Mouse (Mus musculus): ENCODE data around the gene Esp4. TPM values are rescaled to one million over a fixed set of nuclear protein-coding genes. Genes with fewer than 3 reads are reported as not detected.
"Not testable (repeated sequence)": the region's sequence is repeated elsewhere in the genome, so short reads cannot be mapped to it uniquely, and the experiment has no call there.

Gene Esp4
- polyA plus RNA-seq (2015; fragmentation: Nextera tagmentation; extraction: Ambion mirVana) = not detected in 2 replicates

GRCm38 (mm10) chr17:40598294-40598693 is at the start of gene Esp4:
Esp4 (plus strand) TSS chr17:40598594.
- no peak for ATAC-seq (replicated peaks)
- Histone ChIP-seq H3K36me3 (no peaks in the 10 kb centered on the region), H3K4me1 (no peaks in the 10 kb centered on the region), H3K9me3 (no peaks in the 10 kb centered on the region), H3K9ac (replicated peaks) (no peak within 1 kb of the TSS), H3K27ac (replicated peaks) (no peak within 1 kb of the TSS), H3K4me3 (no peak within 1 kb of the TSS), H3K27me3 (no peaks in the 10 kb centered on the region), H3K4me2 (replicated peaks) (no peak within 1 kb of the TSS)

GRCm38 (mm10) chr17:40553470-40553869 is 44.9 kb upstream of the Esp4 start:
- no peak for ATAC-seq (replicated peaks)
- no peak overlapping the region for H3K27ac ChIP-seq (replicated peaks)
- H3K9ac ChIP-seq (replicated peaks) = no peak overlapping the region
- no peaks in the 10 kb centered on the region for H3K36me3 ChIP-seq
- H3K9me3 ChIP-seq = no peaks in the 10 kb centered on the region
- H3K4me3 ChIP-seq = no peak overlapping the region
- H3K27me3 ChIP-seq = no peaks in the 10 kb centered on the region
- H3K4me2 ChIP-seq (replicated peaks) = no peak overlapping the region
- no peaks in the 10 kb centered on the region for H3K4me1 ChIP-seq
- WGBS = 91% methylated on average over 1 of the region's 1 CpGs

- Histone ChIP-seq H3K27me3 (no peaks in the 10 kb centered on the region), H3K36me3 (no peaks in the 10 kb centered on the region), H3K9me3 (no peaks in the 10 kb centered on the region), H3K9ac (replicated peaks) (no peak within 1 kb of the TSS), H3K4me3 (no peak within 1 kb of the TSS), H3K4me1 (no peaks in the 10 kb centered on the region), H3K4me2 (replicated peaks) (no peak within 1 kb of the TSS), H3K27ac (replicated peaks) (no peak within 1 kb of the TSS)
- 87% methylated on average over 5 of the region's 5 CpGs for WGBS
- ATAC-seq (replicated peaks) = no peak
These were observed 37.2 kb upstream of the Esp4 start, which contains the start of gene Esp6 for GRCm38 (mm10) chr17:40561207-40561606. Esp6 (plus strand) TSS chr17:40561507.

GRCm38 (mm10) chr17:40583906-40584305 is 14.5 kb upstream of the Esp4 start:
- not testable (repeated sequence) for H3K36me3 ChIP-seq; H3K4me2 ChIP-seq (replicated peaks); ATAC-seq (replicated peaks); H3K27me3 ChIP-seq; H3K4me1 ChIP-seq; H3K27ac ChIP-seq (replicated peaks); H3K4me3 ChIP-seq; H3K9me3 ChIP-seq; H3K9ac ChIP-seq (replicated peaks)
- 49% methylated on average over 6 of the region's 6 CpGs for WGBS

- H3K4me1 ChIP-seq = no peaks in the 10 kb centered on the region
- H3K27ac ChIP-seq (replicated peaks) = no peak overlapping the region
- no peak for ATAC-seq (replicated peaks)
These were observed 7.1 kb upstream of the Esp4 start for GRCm38 (mm10) chr17:40591297-40591696.

GRCm38 (mm10) chr17:40631775-40632174 is 33.4 kb downstream of the Esp4 start, which contains the start of gene Esp3:
Esp3 (plus strand) TSS chr17:40632075.
- H3K9ac ChIP-seq (replicated peaks); H3K27me3 ChIP-seq; H3K27ac ChIP-seq (replicated peaks); H3K9me3 ChIP-seq; H3K36me3 ChIP-seq; H3K4me3 ChIP-seq; H3K4me1 ChIP-seq; H3K4me2 ChIP-seq (replicated peaks); ATAC-seq (replicated peaks): not testable (repeated sequence)
- WGBS = 87% methylated on average over 1 of the region's 1 CpGs

More at GRCm38 (mm10) chr17:40591297-40591696, 7.1 kb upstream of the Esp4 start:
- H3K9ac ChIP-seq (replicated peaks) = no peak overlapping the region
- H3K36me3 ChIP-seq = no peaks in the 10 kb centered on the region
- H3K27me3 ChIP-seq = no peaks in the 10 kb centered on the region
- no peak overlapping the region for H3K4me3 ChIP-seq
- no peaks in the 10 kb centered on the region for H3K9me3 ChIP-seq
- no peak overlapping the region for H3K4me2 ChIP-seq (replicated peaks)

Other genes with a start within 250 kb of the Esp4 start
- not detected in 2 replicates for gene Esp8, start 78.6 kb upstream of the Esp4 start, polyA plus RNA-seq (2015; fragmentation: Nextera tagmentation; extraction: Ambion mirVana)
- not detected in 2 replicates for gene Esp6, start 37.1 kb upstream of the Esp4 start, polyA plus RNA-seq (2015; fragmentation: Nextera tagmentation; extraction: Ambion mirVana)
- gene Esp3, start 33.5 kb downstream of the Esp4 start, polyA plus RNA-seq (2015; fragmentation: Nextera tagmentation; extraction: Ambion mirVana) = not detected in 2 replicates
- gene Esp1, start 128.5 kb downstream of the Esp4 start, polyA plus RNA-seq (2015; fragmentation: Nextera tagmentation; extraction: Ambion mirVana) = not detected in 2 replicates
- not detected in 2 replicates for gene Crisp2, start 208.4 kb downstream of the Esp4 start, polyA plus RNA-seq (2015; fragmentation: Nextera tagmentation; extraction: Ambion mirVana)
- 0.15 and 0.17 TPM in 2 replicates for gene Rhag, start 212.5 kb downstream of the Esp4 start, polyA plus RNA-seq (2015; fragmentation: Nextera tagmentation; extraction: Ambion mirVana)